Mouse (Mus musculus): Measurements from ENCODE around the gene Pdxp.

- TF ChIP-seq CTCF (IDR thresholded peaks at IDR 0.05; ENCODE audit: extremely low read depth, insufficient read depth, low read length) (no peak), POLR2A (IDR thresholded peaks at IDR 0.05; ENCODE audit: extremely low read depth, insufficient read depth, low read length) (no peak)
These were observed 5.3 kb upstream of the Pdxp start for GRCm38 (mm10) chr15:78908399-78908798.

All from cortical plate, adult 2 months (tissue).